Mouse (Mus musculus) stomach, postnatal 0 days (tissue): Measurements from ENCODE around the gene Kifc1.

Experiments
- CTCF ChIP-seq: IDR thresholded peaks from 2 replicates; pipeline ENCODE4 v1.5.1; 2016; ENCODE audit warnings: antibody characterized with exemption, low read depth, mild to moderate bottlenecking, moderate library complexity
- EP300 ChIP-seq: optimal IDR thresholded peaks from 2 replicates; pipeline ENCODE3; 2016; ENCODE audit warnings: antibody characterized with exemption

DNA sequence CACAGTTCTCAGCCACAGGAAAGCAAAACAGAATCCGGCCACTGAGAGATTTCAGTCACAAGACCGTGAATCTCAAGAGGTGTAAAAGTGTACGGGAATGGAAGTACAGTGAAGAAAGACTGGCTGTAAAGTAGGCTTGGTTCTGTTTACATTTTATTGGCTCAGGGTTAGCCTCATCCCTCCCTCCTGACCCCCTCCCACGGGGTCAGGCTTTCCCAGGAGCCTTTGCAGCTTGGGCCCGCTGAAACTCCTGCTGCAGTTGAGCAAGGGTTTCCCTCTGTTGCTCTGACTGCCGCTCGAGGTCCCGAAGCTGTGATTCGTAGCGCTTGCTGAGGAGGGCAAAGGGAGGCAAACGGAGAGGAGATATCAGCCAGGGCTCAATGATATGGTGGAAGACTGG is 48.3 kb upstream of the Kifc1 start:
- TF ChIP-seq EP300 (no peak), CTCF (no peak)
